Mouse (Mus musculus): ENCODE measurements around the gene Serpine2. TPM values are rescaled to one million over a fixed set of nuclear protein-coding genes. Genes with fewer than 3 reads are reported as not detected.

The Serpine2 gene
- polyA plus RNA-seq (2015; fragmentation: Nextera tagmentation; extraction: Ambion mirVana) = 39.2 and 41.6 TPM in 2 replicates

GRCm38 (mm10) chr1:79861130-79861942, at the start of gene Serpine2:
Gene Serpine2 (minus strand): TSS chr1:79861180.
- Histone ChIP-seq H3K27me3 (replicated peaks; ENCODE audit: control insufficient read depth, insufficient read depth, low read length) (peaks cover 14% of the 10 kb centered on the region; the same call in 1 of the 2 replicates), H3K4me2 (replicated peaks; ENCODE audit: low read depth) (peak within 1 kb of the TSS; percentile 27; the same call in 1 of the 2 replicates), H3K4me3 (ENCODE audit: low read depth, low read length) (no peak within 1 kb of the TSS), H3K27ac (ENCODE audit: low read depth, low read length) (no peak within 1 kb of the TSS), H3K9ac (ENCODE audit: low read depth, low read length) (no peak within 1 kb of the TSS), H3K4me1 (replicated peaks; ENCODE audit: control insufficient read depth, insufficient read depth, low read length) (peaks cover 3% of the 10 kb centered on the region; the same call in 1 of the 2 replicates), H3K36me3 (ENCODE audit: control insufficient read depth, insufficient read depth) (no peaks in the 10 kb centered on the region), H3K9me3 (ENCODE audit: control insufficient read depth) (no peaks in the 10 kb centered on the region)
- no peak for ATAC-seq
- WGBS = 46% methylated on average over 6 of the region's 6 CpGs
- TF ChIP-seq CTCF (IDR thresholded peaks at IDR 0.05; ENCODE audit: low read depth) = no peak

DNA sequence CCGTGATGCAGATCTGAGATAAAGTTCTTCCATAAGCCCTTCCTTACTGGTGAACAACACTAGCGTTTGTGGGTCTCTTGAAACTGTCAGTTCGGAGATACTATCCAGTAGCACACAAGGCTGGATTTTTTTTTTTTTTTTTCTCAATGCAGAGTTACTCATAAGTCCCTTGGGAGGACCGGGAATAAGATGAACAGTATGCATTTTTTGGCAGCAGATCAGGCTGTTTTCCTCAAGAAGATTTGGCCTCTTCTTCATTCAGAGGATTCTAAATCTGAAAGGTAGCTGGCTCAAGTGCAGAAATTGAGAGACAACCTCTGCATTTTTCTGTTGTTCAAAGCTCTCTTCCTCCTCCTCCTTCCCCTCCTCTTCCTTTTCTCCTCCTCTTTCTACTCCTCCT, 46.8 kb upstream of the Serpine2 start:
- Histone ChIP-seq H3K4me3 (ENCODE audit: low read depth, low read length) (no peak overlapping the region), H3K4me2 (replicated peaks; ENCODE audit: low read depth) (no peak overlapping the region), H3K27ac (ENCODE audit: low read depth, low read length) (no peak overlapping the region), H3K36me3 (ENCODE audit: control insufficient read depth, insufficient read depth) (no peaks in the 10 kb centered on the region), H3K9ac (ENCODE audit: low read depth, low read length) (no peak overlapping the region), H3K4me1 (replicated peaks; ENCODE audit: control insufficient read depth, insufficient read depth, low read length) (no peaks in the 10 kb centered on the region), H3K27me3 (replicated peaks; ENCODE audit: control insufficient read depth, insufficient read depth, low read length) (no peaks in the 10 kb centered on the region), H3K9me3 (ENCODE audit: control insufficient read depth) (no peaks in the 10 kb centered on the region)
- TF ChIP-seq CTCF (IDR thresholded peaks at IDR 0.05; ENCODE audit: low read depth) = no peak
- 59% methylated on average over 4 of the region's 4 CpGs for WGBS
- no peak for ATAC-seq

DNA sequence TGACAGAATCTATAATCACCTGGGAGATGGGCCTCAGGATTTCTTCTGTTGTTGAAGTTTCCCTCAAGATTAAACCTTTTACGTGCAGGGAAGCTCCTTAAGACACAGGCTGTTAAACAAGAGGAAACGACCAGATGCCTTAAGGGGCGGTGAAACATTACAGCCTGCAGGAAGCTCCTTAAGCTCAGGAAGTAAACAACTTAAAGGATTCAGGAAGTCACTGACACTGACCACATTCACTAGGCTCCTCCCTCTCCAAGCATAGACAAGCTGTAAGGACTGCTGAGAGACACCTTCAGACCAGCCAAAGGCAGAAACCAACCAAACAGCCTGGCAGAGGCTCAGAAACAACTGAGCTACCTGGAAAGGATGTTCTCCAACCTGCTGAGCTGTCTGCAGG, 44.3 kb upstream of the Serpine2 start:
- Histone ChIP-seq H3K27me3 (replicated peaks; ENCODE audit: control insufficient read depth, insufficient read depth, low read length) (no peaks in the 10 kb centered on the region), H3K4me2 (replicated peaks; ENCODE audit: low read depth) (no peak overlapping the region), H3K36me3 (ENCODE audit: control insufficient read depth, insufficient read depth) (no peaks in the 10 kb centered on the region), H3K4me3 (ENCODE audit: low read depth, low read length) (no peak overlapping the region), H3K9me3 (ENCODE audit: control insufficient read depth) (no peaks in the 10 kb centered on the region), H3K27ac (ENCODE audit: low read depth, low read length) (no peak overlapping the region), H3K4me1 (replicated peaks; ENCODE audit: control insufficient read depth, insufficient read depth, low read length) (no peaks in the 10 kb centered on the region), H3K9ac (ENCODE audit: low read depth, low read length) (no peak overlapping the region)
- ATAC-seq = no peak
- no peak for TF ChIP-seq CTCF (IDR thresholded peaks at IDR 0.05; ENCODE audit: low read depth)
- 40% methylated on average over 3 of the region's 3 CpGs for WGBS

DNA sequence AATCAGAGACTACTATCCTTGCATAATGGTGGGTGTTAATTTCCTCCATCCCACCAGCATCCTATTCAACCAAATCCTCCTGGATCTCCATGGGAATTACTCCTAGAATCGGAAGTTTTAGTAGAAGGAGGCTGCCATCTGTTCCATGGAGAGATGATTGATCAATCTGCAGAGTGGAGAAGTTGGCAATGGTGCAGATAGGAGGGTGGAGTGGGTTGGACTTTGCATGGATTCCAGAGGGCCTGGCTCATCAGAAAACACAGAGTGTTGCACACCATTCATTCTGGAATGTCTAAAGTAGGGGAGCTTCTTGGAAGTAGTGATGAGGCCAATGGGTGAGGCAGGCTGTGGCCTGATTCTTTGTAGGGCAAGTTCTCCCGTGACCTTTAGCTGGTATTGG, 41.9 kb upstream of the Serpine2 start:
- H3K27me3 ChIP-seq (replicated peaks; ENCODE audit: control insufficient read depth, insufficient read depth, low read length) = no peaks in the 10 kb centered on the region
- WGBS = 67% methylated on average over 2 of the region's 2 CpGs
- H3K4me1 ChIP-seq (replicated peaks; ENCODE audit: control insufficient read depth, insufficient read depth, low read length) = no peaks in the 10 kb centered on the region

GRCm38 (mm10) chr1:79882648-79883047, 21.7 kb upstream of the Serpine2 start:
- ATAC-seq = no peak
- Histone ChIP-seq H3K4me2 (replicated peaks; ENCODE audit: low read depth) (no peak overlapping the region), H3K9me3 (ENCODE audit: control insufficient read depth) (no peaks in the 10 kb centered on the region), H3K27me3 (replicated peaks; ENCODE audit: control insufficient read depth, insufficient read depth, low read length) (no peaks in the 10 kb centered on the region), H3K9ac (ENCODE audit: low read depth, low read length) (no peak overlapping the region), H3K36me3 (ENCODE audit: control insufficient read depth, insufficient read depth) (no peaks in the 10 kb centered on the region), H3K27ac (ENCODE audit: low read depth, low read length) (no peak overlapping the region), H3K4me1 (replicated peaks; ENCODE audit: control insufficient read depth, insufficient read depth, low read length) (no peaks in the 10 kb centered on the region), H3K4me3 (ENCODE audit: low read depth, low read length) (no peak overlapping the region)
- no peak for TF ChIP-seq CTCF (IDR thresholded peaks at IDR 0.05; ENCODE audit: low read depth)
- 45% methylated on average over 3 of the region's 3 CpGs for WGBS

More for the DNA sequence above, 41.9 kb upstream of the Serpine2 start:
- Histone ChIP-seq H3K9ac (ENCODE audit: low read depth, low read length) (no peak overlapping the region), H3K36me3 (ENCODE audit: control insufficient read depth, insufficient read depth) (no peaks in the 10 kb centered on the region), H3K4me3 (ENCODE audit: low read depth, low read length) (no peak overlapping the region), H3K4me2 (replicated peaks; ENCODE audit: low read depth) (no peak overlapping the region), H3K9me3 (ENCODE audit: control insufficient read depth) (no peaks in the 10 kb centered on the region), H3K27ac (ENCODE audit: low read depth, low read length) (no peak overlapping the region)
- no peak for TF ChIP-seq CTCF (IDR thresholded peaks at IDR 0.05; ENCODE audit: low read depth)
- no peak for ATAC-seq

- no peaks in the 10 kb centered on the region for H3K4me1 ChIP-seq (replicated peaks; ENCODE audit: control insufficient read depth, insufficient read depth, low read length)
- H3K9me3 ChIP-seq (ENCODE audit: control insufficient read depth) = no peaks in the 10 kb centered on the region
- no peak overlapping the region for H3K27ac ChIP-seq (ENCODE audit: low read depth, low read length)
- H3K9ac ChIP-seq (ENCODE audit: low read depth, low read length) = no peak overlapping the region
- no peak overlapping the region for H3K4me2 ChIP-seq (replicated peaks; ENCODE audit: low read depth)
- no peak overlapping the region for H3K4me3 ChIP-seq (ENCODE audit: low read depth, low read length)
- no peak for TF ChIP-seq CTCF (IDR thresholded peaks at IDR 0.05; ENCODE audit: low read depth)
- H3K36me3 ChIP-seq (ENCODE audit: control insufficient read depth, insufficient read depth) = no peaks in the 10 kb centered on the region
- WGBS = 66% methylated on average over 3 of the region's 3 CpGs
- H3K27me3 ChIP-seq (replicated peaks; ENCODE audit: control insufficient read depth, insufficient read depth, low read length) = no peaks in the 10 kb centered on the region
- peak; percentile 45 for ATAC-seq
These were observed 13.8 kb upstream of the Serpine2 start for GRCm38 (mm10) chr1:79874741-79875140.

Data from intestine, postnatal 0 days (tissue).